Mouse (Mus musculus) olfactory bulb, adult 2 months (tissue): ENCODE measurements around the gene Ebpl. TPM values are rescaled to one million over a fixed set of nuclear protein-coding genes. Genes with fewer than 3 reads are reported as not detected.

Source experiments
- H3K27ac ChIP-seq: fragments of 200-500 bp; 2 replicates; pipeline ENCODE4 v1.5.1; 2012; ENCODE audit warnings: low read depth, low read length; ENCODE audit not compliant: insufficient read depth
- H3K4me1 ChIP-seq: fragments of 200-500 bp; 2 replicates; pipeline ENCODE4 v1.6.1; 2012; ENCODE audit warnings: low read length; ENCODE audit not compliant: control insufficient read depth, insufficient read depth
- H3K4me3 ChIP-seq: fragments of 200-500 bp; 2 replicates; pipeline ENCODE4 v1.5.1; 2012; ENCODE audit warnings: mild to moderate bottlenecking, low read depth, low read length, moderate library complexity; ENCODE audit not compliant: insufficient read depth
- CTCF ChIP-seq: fragments of 200-500 bp; IDR thresholded peaks from 2 replicates; pipeline ENCODE4 v1.5.1; 2012; ENCODE audit warnings: low read depth, mild to moderate bottlenecking, low read length, moderate library complexity; ENCODE audit not compliant: insufficient read depth
- POLR2A ChIP-seq: fragments of 200-500 bp; IDR thresholded peaks from 2 replicates; pipeline ENCODE4 v1.6.1; 2012; ENCODE audit warnings: mild to moderate bottlenecking, low read depth, low read length, moderate library complexity; ENCODE audit not compliant: insufficient read depth
- WGBS: fragments of 180-500 bp; shearing (Covaris S2); methylation state at CpG from one replicate; pipeline ENCODE4 v1.1.7; 2018; 5-methylcytosine and 5-hydroxymethylcytosine counted together
- polyA plus RNA-seq: library from polyadenylated mRNA; stranded (reverse); fragments of >200 nt; gene quantifications from 2 replicates; pipeline ENCODE4 v1.2.4, GENCODE M21; 2012; ENCODE audit warnings: low replicate concordance; ENCODE audit not compliant: missing spikeins, insufficient read depth, insufficient read length

Ebpl gene
- polyA plus RNA-seq, 1 experiment: not detected

DNA sequence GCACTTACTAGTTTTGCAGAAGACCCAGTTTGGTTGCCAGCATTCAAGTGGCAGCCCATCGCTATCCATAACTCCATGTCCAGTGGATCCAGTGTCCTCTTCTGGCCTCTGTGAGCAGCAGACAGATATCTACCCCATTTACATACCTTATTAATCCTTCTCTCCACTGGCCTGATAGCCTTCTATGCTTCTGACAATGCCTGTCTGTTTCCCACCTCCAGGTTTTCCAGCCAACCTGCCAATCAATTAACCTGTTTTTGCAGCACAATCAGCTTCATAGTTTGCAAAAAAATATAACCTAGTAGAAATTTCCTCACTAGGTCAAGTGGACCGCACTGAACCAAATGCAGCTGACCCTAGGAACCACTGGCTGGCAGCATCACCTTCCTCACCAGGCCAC is 2.0 kb upstream of the Ebpl start:
- WGBS: 95% methylated on average over 2 of the region's 2 CpGs
- H3K4me3 ChIP-seq: no peak overlapping the region
- no peak overlapping the region for H3K27ac ChIP-seq
- TF ChIP-seq CTCF (no peak), POLR2A (no peak)
- H3K4me1 ChIP-seq: no peaks in the 10 kb centered on the region

DNA sequence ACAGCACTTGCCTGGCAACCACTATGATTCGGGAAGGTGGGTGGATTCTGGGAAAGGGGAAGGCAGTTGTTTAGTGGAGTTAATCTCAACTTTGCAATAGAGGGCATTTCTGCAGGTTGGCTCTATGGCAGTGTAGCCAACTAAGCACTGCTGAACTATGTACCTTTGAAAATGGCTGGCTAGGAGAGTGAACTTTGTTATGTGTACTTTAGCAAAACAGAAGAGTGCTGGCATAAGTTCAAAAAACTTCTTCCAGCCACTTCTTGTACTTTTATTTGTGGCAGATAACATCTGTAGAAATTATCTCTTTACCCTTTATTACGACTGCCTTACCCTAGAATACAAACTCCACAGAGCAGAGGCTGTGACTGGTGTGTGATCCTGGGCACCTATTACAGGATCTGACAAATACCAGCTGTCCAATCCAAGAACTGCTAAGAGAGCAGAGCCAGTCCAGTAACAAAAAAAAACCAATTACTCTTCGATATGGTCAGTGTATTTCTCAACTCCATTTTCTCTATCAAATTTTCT is 807 bp upstream of the Ebpl start:
- Histone ChIP-seq H3K4me3 (no peak overlapping the region), H3K27ac (no peak overlapping the region), H3K4me1 (no peaks in the 10 kb centered on the region)
- WGBS: 39% methylated on average over 3 of the region's 3 CpGs
- TF ChIP-seq CTCF (no peak), POLR2A (no peak)

DNA sequence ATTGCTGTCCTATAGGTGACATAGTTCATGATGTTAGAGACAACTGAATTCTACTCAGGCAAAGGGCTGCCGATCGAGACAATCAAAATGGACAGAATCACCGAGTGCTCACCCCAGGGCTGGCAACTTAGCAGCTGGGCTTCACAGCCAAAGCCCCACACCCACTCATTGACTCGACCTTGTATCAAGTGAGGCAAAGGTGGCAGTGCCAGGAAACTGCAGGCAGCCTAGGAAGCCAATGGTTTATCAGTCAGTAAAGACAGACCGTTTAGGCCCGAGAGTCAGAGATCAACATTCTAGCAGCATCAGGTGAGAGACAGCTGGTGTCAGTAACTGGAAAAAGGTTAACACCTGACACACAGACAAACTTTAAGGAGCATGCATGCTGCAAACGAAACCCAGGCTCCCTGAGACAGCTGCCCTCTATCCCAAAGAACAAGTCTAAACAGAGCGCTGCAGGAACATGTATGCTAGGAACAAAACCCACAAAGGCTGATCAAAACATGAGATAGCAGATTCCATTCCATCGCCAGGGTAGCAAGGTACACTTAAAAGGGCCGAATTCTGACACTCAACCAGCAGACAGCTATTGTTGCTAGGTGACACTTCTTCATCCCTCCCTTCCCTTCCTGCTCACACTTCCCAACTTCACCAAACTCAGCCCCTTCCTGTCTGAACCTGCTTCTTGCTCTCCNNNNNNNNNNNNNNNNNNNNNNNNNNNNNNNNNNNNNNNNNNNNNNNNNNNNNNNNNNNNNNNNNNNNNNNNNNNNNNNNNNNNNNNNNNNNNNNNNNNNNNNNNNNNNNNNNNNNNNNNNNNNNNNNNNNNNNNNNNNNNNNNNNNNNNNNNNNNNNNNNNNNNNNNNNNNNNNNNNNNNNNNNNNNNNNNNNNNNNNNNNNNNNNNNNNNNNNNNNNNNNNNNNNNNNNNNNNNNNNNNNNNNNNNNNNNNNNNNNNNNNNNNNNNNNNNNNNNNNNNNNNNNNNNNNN is 5.7 kb downstream of the Ebpl start:
- Histone ChIP-seq H3K4me1 (no peaks in the 10 kb centered on the region), H3K4me3 (no peak overlapping the region), H3K27ac (no peak overlapping the region)
- TF ChIP-seq POLR2A: no peak
- TF ChIP-seq CTCF: no peak
- 82% methylated on average over 10 of the region's 10 CpGs for WGBS

DNA sequence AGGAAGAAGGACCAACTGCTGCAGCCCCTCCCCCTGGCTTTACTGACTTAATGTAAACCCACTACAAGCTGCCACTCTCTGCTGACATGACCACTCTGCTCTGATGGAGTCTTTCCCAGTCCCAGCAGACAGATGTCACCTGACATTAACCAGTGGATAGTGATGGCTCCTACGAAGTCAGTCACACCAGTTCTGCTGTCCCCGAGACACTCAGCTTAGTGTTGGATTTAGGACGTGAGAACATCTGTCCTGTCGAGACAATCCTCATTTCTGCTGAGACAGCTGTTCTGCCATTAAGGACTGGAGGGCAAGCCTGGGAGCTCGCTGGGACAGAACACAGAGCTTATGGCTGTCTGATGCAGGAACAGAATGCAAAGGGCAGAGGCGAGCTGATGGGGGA is 9.4 kb downstream of the Ebpl start:
- Histone ChIP-seq H3K4me1 (no peaks in the 10 kb centered on the region), H3K27ac (no peak overlapping the region), H3K4me3 (no peak overlapping the region)
- 89% methylated on average over 6 of the region's 6 CpGs for WGBS
- no peak for TF ChIP-seq POLR2A

DNA sequence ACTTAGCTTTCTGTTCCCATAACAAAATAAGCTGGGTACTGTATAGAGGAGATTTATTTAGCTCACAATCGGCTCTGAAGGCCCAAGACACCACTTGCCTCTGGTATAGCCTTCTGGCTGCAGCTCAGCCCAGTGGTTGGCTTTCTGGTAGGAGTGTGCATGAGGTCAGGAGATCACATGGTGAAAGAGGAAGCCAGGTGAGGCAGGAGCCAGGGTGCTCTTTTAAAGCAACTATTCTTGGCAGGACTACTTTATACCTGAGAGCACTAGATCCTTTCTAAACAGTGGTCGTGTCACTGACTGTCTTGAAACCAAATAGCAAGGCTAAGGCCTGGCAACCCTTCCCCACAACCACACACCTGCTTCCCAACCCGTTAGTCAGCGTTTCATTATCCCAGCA is 10.4 kb downstream of the Ebpl start:
- Histone ChIP-seq H3K4me3 (no peak overlapping the region), H3K27ac (no peak overlapping the region), H3K4me1 (no peaks in the 10 kb centered on the region)
- WGBS: 83% methylated on average over 4 of the region's 4 CpGs
- no peak for TF ChIP-seq POLR2A
- no peak for TF ChIP-seq CTCF

DNA sequence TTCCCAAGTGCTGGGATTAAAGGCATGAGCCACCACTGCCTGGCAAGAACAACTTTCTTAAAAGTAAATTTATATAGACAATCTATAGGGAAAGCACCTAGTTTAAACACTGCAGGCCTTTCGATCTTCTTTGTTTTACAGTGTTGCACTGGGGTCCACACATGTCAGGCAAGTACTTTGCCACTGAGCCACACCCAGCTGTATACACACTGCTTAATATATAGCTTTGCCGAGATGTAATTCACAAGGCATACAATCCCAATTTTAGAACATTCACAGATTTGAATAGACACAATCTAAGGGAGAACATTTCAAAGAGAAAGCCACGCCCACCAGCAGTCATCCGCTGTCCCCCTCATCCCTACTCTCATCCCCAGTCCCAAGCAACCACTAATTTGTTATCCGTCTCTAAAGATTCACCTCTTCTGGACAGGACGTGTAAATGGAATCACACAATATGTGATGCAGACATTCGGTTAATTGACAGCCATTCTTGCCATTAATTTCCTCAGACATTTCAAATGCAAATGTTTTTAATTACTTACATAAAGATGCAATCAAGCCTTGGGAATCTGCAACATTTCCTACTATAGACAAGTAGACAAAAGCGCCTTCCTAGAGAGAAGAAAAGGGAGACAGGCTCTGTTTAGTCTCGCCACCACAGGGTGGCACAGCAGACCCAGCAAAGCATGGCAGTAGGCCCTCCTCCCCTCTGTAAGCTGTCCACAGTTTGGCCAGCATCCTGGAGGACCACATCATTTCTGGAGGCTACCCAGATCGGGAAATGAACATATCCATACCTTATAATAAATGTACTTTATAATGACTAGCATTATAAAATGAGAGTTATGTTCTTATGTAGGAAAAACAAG is 13.2 kb downstream of the Ebpl start:
- H3K4me1 ChIP-seq: no peaks in the 10 kb centered on the region
- 32% methylated on average over 10 of the region's 10 CpGs for WGBS
- TF ChIP-seq POLR2A (no peak), CTCF (0 out of 2 replicates have a peak, but pooled peaks have one; percentile 42)
- H3K27ac ChIP-seq: no peak overlapping the region
- no peak overlapping the region for H3K4me3 ChIP-seq

DNA sequence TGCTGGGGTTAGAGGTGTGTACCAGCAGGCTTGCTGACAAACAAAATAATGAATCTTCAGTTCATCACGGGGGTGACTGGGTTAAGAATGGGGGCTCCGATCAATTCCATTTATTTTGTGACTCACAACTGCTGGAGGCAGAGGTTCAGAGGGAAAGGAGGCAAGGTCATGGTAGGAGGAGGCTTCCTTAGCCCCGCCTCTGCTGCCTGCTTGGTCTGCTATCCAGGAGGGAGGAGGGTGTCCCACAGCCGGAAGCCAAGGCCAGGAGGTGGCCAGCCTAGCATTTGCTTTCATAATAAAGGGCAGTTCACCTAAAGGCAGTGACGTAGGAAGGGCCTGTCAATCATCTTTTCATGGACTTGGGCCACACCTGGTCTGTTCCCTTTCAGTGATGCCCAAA is 15.6 kb downstream of the Ebpl start:
- H3K4me3 ChIP-seq: no peak overlapping the region
- H3K27ac ChIP-seq: no peak overlapping the region
- no peak for TF ChIP-seq CTCF
- no peak for TF ChIP-seq POLR2A
- WGBS: 87% methylated on average over 5 of the region's 5 CpGs
- H3K4me1 ChIP-seq: no peaks in the 10 kb centered on the region

DNA sequence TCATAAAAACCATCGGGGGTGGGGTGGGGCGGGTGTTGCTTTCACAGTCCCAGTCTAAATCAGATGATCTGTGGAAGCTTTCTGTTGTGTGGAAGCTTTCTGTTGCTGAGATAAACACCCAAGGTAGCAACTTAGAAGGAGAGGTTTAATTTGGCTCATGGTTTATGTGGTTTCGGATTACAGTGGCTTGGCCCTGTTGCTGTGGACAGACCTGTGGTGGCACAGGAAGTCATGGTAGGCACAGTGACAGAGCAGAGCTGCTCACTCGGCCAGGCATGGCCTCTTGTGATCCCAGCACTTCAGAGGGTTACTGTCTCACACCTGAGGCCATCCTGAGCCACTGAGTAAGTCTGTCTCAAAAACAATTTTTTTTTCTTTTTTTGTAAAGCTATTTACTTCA is 20.9 kb downstream of the Ebpl start:
- H3K4me1 ChIP-seq: no peaks in the 10 kb centered on the region
- WGBS: 92% methylated on average over 4 of the region's 4 CpGs
- no peak for TF ChIP-seq POLR2A
- no peak for TF ChIP-seq CTCF
- no peak overlapping the region for H3K4me3 ChIP-seq
- H3K27ac ChIP-seq: no peak overlapping the region

DNA sequence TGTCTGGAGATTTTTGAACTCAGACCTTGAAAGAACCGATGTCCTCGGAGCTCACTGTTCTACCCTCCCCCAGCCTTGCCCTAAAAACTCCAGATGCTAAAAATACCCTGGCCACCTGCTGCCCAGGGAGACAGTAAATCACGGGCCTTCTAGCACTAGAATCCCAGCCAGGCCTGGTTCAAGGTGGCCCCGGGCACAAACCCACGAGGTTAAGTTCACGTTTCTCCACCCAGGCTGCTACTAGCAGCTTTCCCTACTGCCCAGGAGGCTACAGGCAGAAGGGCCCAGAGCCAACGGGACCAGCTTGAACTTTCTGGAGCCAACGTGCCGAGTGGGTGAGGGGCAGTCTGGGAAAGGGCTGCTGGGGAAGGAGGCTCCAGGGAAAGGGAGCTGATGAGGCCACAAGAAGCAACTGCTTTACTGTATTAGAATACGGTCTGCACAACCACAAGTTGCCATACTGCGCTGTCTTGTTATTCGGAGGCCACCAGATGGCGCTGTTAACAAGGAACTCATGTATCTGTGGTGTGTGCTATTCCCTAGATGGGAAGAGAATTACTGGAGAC is 29.2 kb downstream of the Ebpl start:
- Histone ChIP-seq H3K4me3 (no peak overlapping the region), H3K27ac (no peak overlapping the region), H3K4me1 (peaks cover 22% of the 10 kb centered on the region)
- 2% methylated on average over 13 of the region's 13 CpGs for WGBS
- no peak for TF ChIP-seq POLR2A
- TF ChIP-seq CTCF: no peak
